Mouse (Mus musculus): Measurements from ENCODE around the gene Rab3c. TPM values are rescaled to one million over a fixed set of nuclear protein-coding genes. Genes with fewer than 3 reads are reported as not detected.

Gene Rab3c
- total RNA-seq, 2 experiments from 2014 or later = not detected

DNA sequence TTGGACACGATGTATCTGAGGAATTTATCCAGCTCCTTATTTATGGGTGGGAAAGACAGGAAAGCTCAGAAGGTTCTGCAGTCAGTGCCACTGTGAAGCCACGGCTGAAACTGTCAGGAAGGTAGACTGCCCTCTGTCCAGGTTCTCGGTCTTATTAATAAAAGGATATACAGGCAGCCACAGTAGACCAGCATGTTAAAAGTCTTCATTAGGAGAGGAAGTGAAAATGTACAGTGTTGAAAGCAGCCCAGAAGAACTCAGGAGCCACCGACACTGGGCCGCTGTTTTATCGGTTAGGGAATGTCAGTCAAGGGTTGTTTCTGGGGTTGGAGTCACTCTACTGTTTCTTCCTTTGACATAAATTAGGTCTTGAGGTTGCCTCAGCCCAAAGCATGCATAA, 245.9 kb downstream of the Rab3c start:
- no peak for ATAC-seq (replicated peaks; ENCODE audit: low FRiP score, poor library complexity, severe bottlenecking)

DNA sequence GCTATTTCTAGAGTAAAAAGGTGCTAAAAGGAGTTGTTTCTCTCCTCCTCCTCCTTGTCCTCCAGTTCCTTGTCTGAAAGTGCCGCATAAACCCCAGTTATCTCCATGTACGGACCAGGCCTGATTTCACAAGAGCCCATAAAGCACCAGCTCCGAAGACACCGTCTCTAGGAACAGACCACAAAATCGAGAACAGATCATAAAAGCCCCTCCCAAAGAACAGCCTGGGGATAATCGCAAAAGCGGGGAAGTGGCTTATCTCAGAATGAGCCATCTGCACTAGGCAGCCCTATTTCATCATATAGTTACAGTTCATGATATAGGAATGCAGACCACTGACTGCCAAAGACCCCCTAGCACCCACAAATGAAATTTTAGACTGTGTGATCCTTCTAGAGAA, 246.8 kb downstream of the Rab3c start:
- ATAC-seq (replicated peaks; ENCODE audit: low FRiP score, poor library complexity, severe bottlenecking) = no peak

DNA sequence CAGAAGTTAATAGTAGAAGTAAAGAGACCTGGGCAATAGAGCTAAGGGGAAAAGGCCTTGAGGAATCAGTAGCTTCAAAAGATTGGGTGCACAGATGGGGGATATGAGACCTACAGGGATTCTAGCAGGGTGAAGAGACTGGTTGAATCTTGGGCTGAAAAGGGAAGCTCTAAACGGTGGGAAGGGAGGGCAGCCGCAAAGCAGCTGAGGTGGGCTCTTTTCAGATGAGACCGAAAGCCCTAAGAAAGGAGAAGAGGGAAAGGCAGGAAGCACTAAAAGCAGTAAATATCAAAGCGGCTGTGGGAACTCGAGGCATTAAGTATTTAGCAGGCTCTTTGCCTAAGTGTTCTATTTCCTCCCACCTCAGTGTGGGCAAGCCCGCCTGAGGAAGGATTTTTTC, 248.9 kb downstream of the Rab3c start:
- ATAC-seq (replicated peaks; ENCODE audit: low FRiP score, poor library complexity, severe bottlenecking) = no peak

DNA sequence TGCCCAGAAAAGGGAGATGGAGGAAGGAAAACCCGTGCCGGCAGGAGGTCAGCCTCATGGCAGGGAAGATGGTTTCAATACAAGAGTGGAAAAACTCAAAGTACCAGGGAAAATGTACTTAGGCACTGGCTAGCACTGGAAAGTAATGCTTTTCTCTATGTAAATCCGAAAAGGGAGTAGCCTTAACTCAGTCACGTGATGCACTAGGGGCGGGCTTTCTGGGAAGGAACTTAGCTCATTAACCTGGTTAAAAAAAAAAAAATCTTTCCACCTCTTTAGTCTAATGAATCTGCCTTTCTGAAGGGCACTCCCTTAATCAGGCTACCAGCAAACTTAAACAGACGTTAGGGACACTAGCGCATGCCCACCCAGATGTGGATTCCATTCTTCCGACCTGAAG, 249.7 kb downstream of the Rab3c start:
- ATAC-seq (replicated peaks; ENCODE audit: low FRiP score, poor library complexity, severe bottlenecking) = no peak

DNA sequence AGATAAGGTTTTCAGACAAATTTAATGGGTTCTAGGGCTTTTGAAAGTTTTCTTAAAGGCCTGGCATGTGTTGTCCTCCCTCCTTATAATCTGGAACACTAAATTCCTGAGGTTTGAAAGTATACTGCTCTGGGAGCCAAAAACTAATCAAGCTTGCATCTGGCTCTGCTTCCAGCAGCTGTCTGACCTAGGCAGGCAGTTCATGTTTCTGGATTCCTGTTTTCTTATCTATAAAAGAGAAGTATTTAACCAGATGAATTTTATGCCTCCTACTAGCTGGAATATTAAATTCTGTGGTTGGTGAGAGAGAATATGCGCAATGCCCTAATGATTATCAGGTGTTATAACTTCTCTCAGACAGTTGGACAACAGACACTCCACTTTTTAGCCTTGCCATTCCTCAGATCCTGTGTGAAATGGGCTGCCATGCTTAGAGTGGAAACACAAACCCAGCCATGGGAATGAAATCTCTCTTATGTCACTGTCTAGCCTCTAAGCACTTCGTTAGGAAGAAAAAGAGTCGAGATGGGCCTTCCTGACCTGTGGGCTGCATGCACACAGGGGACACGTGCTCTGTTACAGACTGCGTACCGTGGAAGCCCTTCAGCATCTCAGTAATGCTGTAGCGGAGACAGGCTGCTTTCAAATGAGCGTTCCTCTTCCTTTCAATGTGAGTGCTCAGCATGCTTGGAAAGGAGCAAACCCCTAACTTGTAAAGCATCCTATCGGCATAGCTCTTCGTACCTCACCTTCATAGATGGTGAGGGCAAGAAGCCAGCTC, 256.2 kb downstream of the Rab3c start:
- no peak for ATAC-seq (replicated peaks; ENCODE audit: low FRiP score, poor library complexity, severe bottlenecking)

DNA sequence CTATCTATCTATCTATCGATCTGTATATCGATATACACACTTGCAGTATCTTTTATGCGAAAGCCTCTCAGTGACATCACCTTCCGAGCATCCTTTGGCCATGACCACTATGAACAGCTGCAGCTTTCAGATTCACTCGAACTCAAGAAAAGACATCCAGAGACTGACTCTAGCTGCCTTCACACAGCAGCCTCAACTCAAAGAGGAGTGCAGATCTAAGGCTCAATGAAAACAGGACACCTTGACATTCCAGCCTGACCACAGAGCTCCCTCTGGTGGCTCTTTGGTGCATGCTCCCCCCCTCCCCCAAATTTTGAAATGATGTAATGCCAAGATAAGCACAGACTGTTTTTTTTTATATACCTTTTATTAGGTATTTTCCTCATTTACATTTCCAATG, 257.8 kb downstream of the Rab3c start:
- ATAC-seq (replicated peaks; ENCODE audit: low FRiP score, poor library complexity, severe bottlenecking) = no peak

DNA sequence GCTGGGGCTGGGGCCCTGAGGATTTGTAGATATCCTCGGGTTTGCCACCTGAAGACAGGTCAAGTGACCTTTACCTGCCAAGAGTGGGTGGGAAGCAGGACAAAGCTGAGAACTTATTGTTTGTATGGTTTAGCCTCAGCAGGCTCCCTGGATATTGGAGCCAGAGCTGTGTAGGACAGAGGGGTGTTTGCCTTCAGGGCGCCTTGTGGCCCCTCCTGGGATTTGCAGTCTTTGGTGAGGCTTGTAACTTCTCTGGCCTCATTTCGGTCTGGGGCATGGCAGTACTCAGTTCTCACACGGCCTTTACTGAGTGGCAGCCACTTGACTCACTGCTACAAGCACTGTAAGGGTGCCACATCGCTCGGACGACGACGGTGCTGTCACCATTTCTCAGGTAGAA, 261.0 kb downstream of the Rab3c start:
- no peak for ATAC-seq (replicated peaks; ENCODE audit: low FRiP score, poor library complexity, severe bottlenecking)

DNA sequence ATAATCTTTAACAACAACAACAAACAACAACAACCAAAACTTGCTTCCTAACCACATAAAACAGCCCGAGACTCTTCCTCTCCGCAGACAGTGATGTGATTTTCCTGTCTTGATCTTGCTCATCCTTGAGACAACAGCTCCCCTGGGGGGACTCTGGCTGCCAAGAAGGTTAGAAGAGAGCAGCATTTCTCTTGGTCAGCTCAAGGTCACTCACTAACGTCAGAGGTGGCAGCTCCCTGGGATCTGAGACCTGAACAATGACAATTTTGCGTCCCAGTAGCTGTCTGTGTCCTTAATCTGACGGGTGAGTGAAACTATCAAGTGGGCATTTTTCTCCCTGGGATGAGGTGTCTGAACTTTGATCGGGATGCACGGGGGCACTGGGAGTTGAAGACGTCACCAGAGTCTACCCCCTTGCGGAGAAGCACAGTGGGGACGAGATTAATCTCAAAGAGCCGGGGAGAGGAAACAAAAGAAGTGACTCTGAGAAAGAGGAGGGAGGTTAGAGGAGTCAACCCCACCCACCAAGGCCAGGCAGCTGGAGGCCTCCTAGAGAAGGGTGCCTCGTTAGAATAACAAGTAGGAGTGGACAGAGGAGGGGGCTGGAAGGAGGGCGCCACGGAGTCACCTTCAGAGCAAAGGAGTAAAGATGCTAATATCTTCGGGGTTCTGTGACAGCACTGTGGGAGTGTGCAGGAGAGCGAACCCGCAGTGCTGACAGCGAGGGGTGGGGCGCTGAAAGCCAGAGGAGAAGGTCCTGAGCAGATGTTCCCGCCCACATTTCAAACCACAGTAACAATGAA, 261.7 kb downstream of the Rab3c start:
- ATAC-seq (replicated peaks; ENCODE audit: low FRiP score, poor library complexity, severe bottlenecking) = no peak

DNA sequence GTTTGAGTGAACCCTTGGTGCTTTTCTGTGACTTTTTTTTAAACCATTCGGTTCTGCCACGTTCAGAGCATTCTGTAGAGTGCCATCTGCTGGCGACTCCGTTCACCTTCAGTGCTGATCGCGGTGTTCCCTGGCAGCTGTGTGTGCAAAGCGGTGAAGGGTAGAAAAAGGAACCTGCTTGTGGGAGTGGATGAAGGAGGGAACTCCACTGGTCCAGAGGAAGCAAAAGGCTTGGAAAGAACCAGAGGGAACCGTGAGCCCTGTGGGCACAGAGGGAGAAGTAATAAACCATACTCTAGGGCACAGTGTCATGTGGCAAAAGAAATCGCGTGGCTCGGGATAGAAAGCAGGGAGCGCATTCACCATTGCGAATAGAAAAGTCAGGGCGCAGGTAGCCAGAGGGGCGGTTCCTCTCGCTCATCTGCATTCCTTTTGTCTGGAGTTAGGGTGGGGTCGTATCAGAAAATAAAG, 262.3 kb downstream of the Rab3c start:
- no peak for ATAC-seq (replicated peaks; ENCODE audit: low FRiP score, poor library complexity, severe bottlenecking)

DNA sequence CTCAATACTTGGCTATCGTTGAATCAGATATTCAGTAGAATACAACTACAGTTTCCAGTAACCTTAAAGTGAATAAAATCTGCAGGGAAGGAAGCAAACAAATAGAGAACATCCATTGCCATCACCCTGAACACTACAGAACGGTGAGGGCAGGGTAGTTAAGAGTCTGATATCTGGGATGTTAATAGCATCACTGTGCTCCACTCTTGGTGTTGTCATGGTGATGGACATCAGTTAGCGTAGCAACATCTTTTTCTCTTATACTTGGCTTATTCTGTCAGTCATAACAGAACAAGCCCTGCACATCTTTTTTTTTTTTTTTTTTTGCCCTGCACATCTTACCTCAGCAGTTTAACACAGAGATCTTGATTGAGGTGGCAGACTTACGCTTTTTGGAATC, 268.8 kb downstream of the Rab3c start:
- no peak for ATAC-seq (replicated peaks; ENCODE audit: low FRiP score, poor library complexity, severe bottlenecking)

DNA sequence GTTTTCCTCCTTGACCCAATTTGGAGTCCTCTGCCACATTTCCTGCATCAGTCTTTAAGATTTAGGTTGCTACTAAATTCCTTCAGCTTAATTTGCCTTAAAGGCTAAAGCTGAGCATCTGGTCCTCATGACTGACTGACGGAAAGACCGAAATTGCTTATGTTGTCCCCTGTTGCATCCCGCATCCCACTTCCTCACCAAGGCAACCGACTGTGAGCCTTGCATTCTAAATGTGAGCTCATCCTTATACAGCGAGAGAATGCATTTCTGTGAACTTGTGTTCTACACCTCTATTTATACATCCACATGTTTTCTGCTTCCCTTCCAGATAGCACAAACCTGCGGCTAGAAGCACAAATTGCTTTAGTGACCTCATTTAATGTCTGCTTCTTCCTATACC, 269.9 kb downstream of the Rab3c start:
- no peak for ATAC-seq (replicated peaks; ENCODE audit: low FRiP score, poor library complexity, severe bottlenecking)

DNA sequence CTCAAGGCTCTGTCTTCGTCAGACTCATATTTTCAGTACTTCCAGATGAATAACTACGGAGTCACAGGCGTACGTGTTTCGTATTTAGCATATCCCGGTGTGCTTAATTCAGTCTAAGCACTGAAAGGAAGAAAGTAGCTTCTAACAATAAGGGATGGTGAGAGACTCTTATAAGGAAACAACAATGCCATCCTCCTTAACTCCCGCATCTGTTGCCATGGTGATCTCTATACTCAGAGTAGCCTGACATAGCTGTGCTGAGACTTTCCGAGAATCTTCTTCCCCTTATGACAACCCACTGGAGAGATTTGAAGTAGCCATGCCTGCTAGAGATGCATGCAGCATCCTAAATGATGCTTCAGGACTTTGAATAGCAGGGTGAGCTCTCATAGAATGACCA, 272.3 kb downstream of the Rab3c start:
- no peak for ATAC-seq (replicated peaks; ENCODE audit: low FRiP score, poor library complexity, severe bottlenecking)

DNA sequence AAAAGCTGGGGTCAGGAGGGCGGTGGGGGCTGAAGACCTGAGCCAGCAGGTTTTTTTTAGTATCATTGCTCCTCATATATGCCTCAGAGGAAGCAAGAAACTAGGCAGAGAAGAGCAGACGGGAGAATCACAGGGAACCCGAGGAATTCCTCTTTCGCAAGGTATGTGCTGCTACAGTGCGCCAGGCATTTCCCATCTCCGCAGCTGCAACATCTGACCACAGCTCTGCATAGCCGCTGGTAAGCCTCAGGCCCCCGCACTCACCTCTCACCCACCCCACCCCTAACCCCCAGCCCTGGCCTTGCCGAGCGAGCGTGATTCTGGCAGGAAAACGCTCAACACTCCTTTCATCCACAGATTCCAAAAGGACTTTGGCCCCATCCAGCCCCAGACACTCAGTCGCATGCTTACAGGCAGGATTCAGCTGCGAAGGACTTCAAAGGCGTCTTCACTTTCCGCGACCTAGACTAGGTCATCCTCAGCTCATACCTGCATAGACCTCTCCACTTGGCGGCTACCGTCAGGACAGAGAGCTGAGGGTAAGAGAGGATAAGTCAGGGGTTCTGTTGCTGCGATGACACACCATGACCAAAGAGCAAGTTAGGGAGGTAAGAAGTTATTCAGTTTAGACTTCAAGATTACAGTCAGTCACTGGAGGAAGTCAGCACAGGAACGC, 274.6 kb downstream of the Rab3c start:
- no peak for ATAC-seq (replicated peaks; ENCODE audit: low FRiP score, poor library complexity, severe bottlenecking)

Other genes with a start within 250 kb of the Rab3c start
- 38.7 and 44.4 TPM in 2 replicates for gene Gapt, start 76.2 kb upstream of the Rab3c start, total RNA-seq (2015; ENCODE audit: low replicate concordance)
- 4.0 and 7.3 TPM in 2 replicates for gene Gapt, start 76.2 kb upstream of the Rab3c start, total RNA-seq (2017; ENCODE audit: low replicate concordance)
- 0.38 TPM in 1 of 2 replicates, not detected in the other for gene Plk2, start 114.0 kb upstream of the Rab3c start, total RNA-seq (2015; ENCODE audit: low replicate concordance)
- gene Plk2, start 114.0 kb upstream of the Rab3c start, total RNA-seq (2017; ENCODE audit: low replicate concordance) = 0.17 and 2.9 TPM in 2 replicates

Measured in erythroblast, adult 5-6 weeks (primary cell).